Mouse (Mus musculus) thymus, postnatal 14 days (tissue): ENCODE measurements around the gene Tmem217.
"Not testable (repeated sequence)": the region's sequence is repeated elsewhere in the genome, so short reads cannot be mapped to it uniquely, and the experiment has no call there.

Source experiments
- DNase-seq: peaks from one replicate; pipeline ENCODE4 v3.0.0; 2021

The Tmem217 gene

DNA sequence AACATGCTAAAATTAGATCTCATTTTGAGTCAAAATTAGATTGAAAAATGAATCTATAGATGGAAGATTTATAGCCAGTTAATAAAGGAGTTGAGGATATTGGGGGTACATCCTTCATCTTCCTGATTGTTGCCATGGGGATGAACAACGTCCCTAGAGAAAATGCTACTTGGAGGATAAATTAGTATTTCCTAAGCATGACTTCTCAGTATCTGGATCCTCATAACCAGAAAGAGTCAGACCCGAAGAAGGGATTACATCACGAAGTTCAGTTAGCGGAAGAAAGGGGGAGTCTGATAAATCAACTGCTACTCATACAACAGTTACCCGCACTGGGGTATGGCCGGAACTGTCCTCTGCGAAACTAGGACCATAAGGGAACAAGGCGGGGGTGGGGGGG lies 3.2 kb downstream of the Tmem217 start:
- DNase-seq, result no peak

DNA sequence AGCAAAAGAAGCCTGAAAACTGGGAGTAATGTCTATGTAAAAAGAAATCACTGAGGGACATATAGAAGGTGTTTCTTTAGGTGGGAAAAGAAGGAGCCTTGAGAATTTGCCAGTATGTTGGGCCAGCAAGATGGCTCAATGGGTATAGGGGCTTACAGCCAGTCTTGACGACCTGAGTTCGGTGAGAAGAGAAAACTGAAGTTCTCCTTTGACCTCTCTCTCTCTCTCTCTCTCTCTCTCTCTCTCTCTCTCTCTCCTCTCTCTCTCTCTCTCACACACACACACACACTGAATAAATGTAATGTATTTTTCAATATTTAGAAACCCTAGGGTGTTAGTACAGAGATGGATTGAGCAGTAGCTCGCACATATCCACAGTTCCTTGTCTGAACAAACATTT lies 3.7 kb downstream of the Tmem217 start:
- DNase-seq, result no peak

DNA sequence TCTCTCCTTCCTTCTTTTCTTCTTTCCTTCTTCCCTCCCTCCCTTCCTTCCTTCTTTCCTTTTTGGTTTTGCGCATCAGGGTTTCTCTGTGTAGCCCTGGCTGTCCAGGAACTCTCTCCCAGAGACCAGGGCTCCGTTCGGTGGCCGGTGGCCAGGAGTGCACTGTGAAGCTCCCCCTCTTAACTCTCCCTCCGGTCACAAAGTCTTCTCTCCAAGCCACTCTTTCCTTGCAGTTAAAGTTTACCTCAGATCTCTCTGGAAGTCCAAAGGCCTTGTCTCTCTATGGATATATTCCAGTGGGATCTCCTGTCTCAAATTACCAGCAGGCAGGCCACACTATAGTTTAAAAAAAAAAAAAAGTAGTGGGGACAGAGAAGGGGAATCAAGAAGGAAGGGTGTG lies 6.9 kb downstream of the Tmem217 start:
- DNase-seq, result no peak

DNA sequence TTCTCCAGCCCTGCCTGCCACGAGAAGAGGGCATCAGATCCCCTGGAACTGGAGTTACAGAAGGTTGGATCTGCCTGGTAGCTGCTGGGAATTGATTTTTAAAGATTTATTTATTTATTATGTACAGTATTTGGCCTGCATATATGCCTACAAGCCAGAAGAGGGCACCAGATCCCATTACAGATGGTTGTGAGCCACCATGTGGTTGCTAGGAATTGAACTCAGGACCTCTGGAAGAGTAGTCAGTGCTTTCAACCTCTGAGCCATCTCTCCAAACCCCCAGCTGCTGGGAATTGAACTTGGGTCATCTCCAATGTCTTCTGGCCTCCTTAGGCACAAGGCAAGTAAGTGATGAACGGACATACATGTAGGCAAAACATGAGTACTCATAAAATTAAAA lies 8.1 kb downstream of the Tmem217 start:
- no peak for DNase-seq

DNA sequence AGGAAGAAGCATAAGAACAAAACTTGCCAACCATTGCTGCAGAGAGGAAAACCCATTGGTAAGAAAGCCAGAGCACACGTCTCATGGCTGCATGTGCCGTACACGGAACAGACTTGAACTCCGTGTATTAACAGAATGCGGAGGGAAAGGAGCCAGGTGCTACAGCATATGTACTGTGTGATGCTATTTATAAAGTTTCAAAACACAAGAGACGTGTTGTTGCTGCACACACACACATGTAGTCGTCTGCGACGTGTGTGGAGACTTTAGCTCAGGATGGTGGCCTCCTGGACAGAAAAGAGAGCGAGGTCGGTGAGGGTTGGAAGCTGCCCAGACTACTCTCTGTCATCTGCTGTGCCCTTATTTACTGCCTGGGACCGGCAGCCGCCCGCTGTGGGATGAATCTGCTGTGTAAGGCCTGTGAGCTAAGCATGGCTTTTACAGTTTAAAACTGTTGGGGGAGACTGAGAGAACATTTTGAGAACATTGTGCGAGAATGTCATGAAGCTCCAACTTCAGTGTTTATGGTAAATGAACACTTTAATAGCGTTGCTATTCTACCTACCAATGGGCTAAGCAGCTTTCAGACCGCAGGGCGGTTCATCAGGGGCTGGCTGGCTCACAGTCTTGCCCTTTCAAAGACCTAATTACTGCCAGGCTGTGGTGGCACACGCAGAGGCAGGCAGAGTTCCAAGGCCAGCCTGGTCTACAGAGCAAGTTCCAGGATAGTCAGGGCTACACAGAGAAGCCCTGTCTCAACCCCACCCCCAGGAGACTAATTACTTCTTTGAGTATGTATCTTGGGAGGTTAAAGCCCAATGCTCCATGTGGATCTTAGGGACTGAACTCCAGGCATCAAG lies 9.1 kb downstream of the Tmem217 start:
- no peak for DNase-seq

DNA sequence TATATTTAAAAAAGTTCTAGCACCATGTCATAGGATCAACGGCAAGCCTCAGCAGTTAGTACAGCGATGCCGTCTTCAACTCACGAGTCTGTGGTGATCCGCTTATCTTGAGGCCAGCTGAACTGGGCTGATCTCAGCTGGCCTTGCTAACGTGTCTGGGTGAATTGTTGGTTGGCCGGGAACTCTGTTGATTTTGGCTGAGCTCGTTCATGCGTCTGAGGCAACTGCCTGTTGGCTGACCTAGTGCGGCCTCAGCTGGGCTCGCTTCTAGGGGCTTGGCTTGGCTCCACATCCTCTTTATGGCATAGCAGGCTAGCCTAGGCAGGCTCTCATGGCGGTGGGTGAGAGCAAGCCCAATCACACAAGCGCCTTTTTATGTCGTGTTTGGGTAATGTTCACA lies 10.8 kb downstream of the Tmem217 start:
- DNase-seq, result no peak

DNA sequence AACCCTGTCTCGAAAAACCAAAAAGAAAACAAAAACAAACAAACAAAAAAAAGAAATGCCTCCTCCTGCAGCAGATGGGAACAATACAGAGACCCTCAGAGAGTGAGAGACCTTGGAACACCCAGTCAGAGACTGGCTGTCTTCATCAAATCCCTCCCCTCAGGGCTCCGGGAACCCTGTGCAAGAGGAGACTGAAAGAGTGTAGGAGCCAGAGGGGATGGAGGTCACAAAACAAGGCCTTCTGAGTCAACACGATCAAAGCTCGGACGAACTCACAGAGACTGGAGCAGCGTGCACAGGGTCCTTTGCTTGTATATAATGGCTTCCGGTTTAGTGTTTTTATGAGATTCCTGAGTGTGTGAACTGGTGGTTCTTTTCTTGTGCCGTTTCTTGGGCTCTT lies 11.8 kb downstream of the Tmem217 start:
- no peak for DNase-seq

DNA sequence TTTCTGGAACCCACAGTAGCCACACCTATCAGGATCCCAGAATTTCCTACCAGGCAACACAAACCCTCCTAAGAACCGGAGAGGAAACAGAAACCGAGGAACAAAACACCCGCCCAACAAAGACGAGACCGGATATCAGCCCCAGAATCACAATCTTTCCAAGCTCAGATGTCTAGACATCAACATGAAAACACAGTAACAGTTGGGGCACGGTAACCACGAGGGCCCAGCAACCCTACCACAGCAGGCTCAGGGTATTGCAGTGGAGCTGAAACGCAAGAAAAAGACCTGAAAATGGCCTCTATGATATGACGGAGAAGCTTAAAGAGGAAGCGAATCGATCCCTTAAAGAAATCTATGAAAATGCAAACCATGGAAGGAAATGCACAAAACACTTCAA lies 18.3 kb downstream of the Tmem217 start:
- DNase-seq, result peak; percentile 53

DNA sequence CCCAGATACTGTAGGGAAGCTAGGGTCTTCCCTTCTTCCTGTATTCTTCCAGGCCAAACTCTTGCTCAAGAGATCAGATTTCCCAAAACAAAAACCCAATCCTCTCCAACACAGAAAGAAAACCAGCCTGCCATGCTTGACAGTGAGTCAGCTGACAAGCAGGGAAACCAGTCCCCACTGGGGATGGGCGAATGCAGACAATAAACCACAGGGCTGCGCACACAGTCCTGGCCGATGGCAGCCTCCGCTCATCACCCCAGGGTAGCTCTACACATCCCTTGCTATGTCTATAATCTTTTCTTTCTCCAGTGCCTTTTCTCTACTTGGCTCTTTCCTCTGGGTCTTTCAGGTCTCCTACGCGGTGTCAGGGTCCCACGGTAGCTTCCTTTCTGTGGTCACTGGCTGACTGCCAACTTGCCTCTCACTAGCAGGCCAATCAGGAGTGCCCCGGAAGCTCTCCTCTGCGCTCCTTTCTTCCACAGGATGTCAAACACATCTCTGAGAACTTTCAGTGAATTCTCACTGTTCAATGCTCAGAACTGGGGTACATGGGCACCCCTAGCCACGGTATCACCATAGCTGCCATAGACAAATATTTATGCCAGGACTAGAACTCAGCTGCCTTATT lies 20.3 kb downstream of the Tmem217 start:
- DNase-seq, result peak; percentile 82

DNA sequence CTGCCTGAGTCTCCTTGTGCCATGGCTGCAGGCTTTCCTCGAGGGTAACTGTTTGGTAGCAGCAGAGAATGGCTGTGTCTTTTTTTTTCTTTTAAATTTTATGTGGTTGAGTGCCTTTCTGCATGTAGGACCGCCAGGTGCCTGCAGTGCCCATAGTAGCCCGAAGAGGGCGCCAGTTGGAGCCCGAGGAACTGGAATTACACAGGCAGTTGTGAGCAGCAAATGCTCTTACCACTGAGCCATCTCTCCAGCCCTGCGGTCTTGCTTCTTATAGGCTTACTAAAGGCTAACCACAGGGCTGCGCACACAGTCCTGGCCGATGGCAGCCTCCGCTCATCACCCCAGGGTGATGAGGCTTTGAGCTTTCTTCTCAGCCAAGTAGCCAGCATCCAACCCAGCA lies 20.9 kb downstream of the Tmem217 start:
- peak; percentile 51 for DNase-seq

DNA sequence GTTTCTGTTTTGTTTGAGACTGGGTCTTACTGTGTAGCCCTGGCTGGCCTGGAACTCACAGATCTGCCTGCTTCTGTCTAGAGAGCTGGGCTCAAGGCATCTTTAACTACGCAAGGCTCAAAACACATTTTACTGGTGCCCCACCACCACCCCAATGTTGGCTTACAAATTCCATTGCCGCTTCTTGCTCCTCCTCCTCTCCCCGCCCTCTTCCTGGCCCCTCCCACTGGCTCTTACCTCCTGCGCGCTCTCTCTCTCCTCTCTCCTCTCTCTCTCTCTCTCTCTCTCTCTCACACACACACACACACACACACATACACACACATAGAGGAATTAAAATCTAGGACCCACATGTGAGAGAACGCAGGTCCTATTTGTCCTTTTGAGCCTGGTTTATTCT lies 21.7 kb downstream of the Tmem217 start:
- DNase-seq, result peak; percentile 26

DNA sequence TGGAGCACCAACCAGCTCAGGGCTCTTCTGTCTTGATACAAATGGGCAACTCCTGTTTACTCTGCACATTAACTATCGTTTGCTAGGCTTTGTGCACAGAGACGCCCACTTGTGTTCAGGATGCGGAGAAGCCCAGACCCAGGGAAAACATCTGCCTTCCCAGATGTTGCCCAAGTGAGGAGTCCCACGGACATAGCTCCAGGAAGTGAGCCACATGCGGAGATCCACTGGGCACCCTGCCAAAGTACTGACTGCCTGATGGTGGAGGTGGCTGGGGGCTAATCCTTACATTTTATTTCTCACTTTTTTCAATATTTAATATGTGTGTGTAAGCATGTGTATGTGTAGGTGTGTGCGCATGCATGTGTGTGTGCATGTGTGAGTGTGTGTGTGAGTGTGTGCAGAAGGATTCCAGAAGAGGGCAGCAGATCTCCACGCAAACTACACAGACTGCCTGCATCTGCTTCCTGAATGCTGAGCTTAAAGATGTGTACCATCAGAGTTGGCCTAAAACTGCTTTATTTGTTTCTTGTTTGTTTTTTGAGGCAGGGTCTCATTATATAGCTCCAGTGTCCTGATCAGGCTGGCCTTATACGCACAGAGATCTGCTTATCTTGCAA lies 23.5 kb downstream of the Tmem217 start:
- peak; percentile 31 for DNase-seq

DNA sequence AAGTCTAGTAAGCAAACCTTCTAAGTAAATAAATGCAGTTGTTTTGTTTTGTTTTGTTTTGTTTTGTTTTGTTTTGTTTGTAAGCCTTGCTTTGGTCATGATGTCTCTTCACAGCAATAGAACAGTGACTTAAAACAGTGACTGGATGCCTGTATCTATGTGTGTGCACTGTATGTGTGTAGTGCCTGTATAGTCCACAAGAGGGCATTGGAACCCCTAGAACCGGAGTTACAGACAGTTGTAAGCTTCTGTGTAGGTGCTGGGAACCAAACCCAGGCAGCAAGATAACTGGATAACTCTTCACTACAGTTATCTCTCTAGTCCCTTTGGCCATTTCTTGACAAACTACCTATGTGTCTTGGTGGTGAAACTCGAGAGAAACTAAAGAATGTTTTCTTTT lies 26.6 kb downstream of the Tmem217 start:
- no peak for DNase-seq

DNA sequence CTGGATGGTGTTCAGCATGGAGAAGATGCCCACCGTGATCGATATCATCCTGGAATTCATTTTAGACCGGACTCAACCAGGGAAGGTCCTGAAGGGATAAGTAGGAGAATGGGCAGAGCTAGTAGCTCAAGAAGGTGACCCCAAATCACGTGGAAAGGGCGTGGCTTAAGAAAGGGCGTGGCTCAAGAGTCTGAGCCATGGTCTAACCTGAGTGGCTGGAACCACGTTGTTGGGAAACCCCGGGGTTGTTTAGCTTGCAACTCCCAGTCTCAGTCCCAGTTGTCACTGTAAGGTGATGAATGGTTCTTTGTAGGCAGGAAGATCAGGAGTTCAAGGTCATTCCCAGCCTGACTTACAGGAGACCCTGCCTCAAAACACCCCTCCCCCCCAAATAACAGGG lies 32.5 kb downstream of the Tmem217 start:
- DNase-seq, result no peak

DNA sequence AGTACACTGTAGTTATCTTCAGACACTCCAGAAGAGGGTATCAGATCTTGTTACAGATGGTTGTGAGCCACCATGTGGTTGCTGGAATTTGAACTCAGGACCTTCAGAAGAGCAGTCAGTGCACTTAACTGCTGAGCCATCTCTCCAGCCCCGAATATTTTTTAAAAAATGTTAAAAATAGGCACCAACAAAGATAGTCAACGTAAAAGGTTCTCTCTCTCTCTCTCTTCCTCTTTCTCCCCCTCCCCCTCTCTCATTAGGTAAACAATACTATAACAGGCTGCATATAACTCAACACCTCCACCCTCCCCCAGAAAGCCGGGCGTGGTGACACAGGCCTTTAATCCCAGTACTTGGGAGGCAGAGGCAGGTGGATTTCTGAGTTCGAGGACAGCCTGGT lies 33.5 kb downstream of the Tmem217 start:
- not testable (repeated sequence) for DNase-seq

DNA sequence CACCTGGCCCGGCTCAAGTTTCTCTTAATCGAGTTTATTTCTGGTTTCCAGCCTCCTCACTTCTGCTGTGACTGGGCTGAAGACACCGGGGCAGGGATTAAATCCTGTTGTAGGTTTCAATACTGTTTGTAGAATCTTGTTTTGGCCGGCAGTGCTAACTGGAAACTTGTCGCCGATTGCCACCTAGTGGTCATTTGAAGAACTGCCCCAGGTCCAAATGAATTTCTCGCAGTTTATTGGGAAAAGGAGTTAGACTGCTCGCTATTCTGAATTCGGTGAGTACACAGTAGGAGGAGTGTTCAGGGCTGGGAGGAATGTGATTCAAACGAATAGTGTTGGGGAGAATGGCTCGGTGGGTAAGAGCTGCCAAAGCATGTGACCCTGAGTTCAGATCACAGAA lies 37.8 kb downstream of the Tmem217 start:
- peak; percentile 77 for DNase-seq

DNA sequence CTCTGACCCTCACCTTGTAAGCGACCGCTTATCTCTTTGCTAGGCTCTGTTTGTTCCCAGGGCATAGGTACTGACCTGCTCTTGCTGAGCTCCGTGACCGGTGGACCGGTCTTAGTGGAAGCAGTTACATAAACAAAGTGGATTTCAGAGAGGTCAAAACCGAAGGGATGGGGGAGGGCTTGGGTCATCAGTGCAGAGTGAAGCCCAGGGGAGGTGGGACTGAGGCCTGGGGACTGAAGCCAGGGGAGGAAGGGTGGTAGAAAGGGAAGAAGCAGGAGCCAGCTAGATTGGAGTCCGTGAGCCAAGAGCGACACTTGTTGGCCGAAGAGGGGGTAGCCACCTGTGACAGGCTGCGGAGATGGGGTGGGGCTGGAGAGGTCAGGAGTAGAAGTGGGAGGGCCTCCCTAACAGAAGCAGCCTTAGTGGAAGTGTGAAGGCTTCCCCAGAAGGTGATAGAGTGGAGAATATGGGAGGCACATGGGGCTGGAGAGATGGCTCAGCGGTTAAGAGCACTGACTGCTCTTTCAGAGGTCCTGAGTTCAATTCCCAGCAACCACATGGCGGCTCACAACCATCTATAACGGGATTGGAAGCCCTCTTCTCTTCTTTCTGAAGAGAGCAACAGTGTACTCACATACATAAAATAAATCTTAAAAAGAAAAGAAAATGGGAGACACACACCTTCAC lies 39.0 kb downstream of the Tmem217 start:
- peak; percentile 79 for DNase-seq

DNA sequence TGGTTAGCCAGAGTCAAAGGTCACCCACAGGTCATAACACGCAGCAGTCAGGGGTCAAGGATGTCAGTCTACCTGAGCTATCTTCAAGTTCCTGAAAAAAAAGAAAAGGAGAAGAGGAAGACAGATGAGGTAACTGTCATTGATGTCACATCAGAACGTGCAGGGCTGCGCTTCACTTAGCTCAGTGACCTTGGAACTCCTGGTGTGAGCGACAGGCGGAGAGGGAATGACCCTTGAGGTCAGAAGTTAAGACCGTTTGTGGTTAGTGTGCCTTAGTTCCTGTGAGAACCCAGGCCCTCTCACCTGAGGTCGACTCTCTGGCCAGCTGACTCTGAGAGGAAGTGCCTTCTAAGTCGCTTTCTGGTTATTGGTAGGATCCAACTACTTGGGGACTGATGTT lies 41.5 kb downstream of the Tmem217 start:
- DNase-seq, result no peak

DNA sequence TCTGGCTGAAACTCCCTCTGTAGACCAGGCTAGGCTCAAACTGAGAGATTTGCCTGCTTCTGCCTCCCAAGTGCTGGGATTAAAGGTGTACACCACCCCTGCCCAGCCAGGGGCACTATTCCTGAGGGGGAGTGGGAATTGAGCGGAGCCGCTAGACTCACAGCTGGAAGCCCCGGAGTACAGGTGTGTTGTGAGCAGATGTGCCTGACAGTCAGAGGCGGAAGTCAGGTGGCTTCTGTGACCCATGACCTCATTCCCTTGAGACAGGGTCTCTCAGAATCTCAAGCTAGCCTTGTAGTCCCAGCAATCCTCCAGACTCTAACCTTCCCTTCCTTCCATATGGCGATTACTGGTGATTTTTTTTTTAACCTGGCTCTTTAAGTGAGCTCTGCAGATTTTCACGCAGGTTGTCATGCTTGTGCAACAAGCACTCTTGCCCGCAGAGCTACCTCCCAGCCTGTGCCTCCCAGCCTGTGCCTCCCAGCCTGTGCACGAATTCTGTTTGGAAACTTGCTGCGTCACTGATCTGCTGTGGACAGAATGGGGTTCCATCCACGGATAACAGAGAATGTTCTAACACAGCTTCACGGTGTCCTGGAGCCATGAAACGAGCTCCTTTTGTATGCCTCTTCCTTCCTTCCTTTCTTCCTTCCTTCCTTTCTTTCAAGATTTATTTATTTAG lies 43.1 kb downstream of the Tmem217 start:
- DNase-seq, result no peak

DNA sequence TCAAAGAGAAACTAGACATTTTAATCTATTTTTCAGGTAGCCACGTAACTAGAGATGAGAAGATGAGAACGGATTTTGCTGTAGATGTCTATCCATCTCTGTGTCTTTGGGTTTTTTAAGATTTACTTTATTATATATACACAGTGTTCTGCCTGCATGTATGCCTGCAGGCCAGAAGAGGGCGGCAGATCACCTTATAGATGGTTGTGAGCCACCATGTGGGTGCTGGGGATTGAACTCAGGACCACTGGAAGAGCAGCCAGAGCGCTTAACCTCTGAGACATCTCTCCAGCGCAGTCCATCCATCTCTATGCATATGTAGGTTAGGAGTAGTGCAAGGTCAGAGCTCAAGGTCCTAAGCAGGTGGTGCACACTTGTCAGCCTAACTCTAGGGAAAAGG lies 48.5 kb downstream of the Tmem217 start:
- DNase-seq, result no peak

DNA sequence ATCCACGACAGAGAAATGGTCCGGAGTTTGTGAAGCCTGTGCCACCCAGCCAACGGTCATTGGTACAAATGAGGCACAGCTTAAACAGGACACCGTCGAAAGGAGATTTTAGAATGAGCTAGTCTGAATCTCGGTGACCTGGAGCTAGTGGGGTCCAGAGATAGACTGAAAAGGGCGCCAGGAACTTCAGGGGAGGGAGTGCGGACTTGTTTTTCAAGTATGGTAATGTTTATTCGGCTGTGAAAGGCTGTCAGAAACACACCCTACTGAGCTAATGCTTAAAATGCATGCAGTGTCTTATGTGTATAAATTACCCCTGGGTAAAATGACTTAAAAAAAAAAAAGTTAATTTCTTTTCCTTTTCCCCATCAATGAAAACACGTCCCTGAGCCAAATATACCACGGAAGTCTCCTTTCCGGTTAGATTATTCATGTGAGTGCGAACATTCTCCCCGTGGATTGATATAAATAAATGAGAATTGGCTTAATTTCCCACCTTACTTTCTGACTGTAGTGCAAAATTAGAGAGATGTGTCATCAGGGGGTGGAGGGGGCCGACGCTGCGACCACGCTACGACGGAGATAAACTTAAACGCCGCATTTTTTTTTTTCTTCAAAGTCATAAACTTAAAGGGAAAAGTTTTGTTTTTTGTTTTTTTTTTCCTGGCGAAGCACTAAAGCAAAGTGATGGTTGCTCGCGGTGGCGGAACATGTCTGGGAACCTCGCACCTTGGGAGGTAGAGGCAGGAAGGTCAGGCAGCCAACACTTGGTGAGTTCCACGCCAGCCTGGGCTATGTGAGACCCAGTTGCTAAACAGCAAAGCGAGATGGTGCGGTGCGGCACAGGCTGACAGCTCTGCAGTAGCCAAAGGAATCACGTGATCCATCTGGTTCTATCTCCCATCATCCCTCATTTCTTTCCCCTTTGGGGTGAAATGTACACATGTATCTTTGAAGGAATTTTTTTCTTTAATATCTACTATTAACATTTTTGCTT lies 49.2 kb downstream of the Tmem217 start:
- no peak for DNase-seq
